Comparison of ENCODE assay signal across 9 mouse cellular contexts in genomic region chr6:145046266-145046890, GRCm38 (mm10). TPM values are rescaled to one million over a fixed set of nuclear protein-coding genes. Genes with fewer than 3 reads are reported as not detected.
DNase-seq lines count a peak whose midpoint lies in the region; ATAC-seq and TF ChIP-seq lines count a peak whose summit lies in the region.
"Had no signal": no experiment of that assay in that cellular context is flagged by ENCODE, and none has a peak within 500 bp of the region (broad histone marks: within the 10 kb centered on the region; RNA-seq: fewer than 3 reads in every experiment).

No protein-coding gene starts in this region.

- no peaks in the 10 kb centered on the region; the same call in 1 of the 2 replicates for H3K27me3 ChIP-seq in hindbrain, embryonic 13.5 days
- H3K27me3 ChIP-seq in neural tube, embryonic 12.5 days (replicated peaks), result 0 out of 2 replicates have a peak, but pooled peaks cover 2% of the 10 kb centered on the region
- H3K27me3 ChIP-seq in intestine, postnatal 0 days (replicated peaks; ENCODE audit: control insufficient read depth, insufficient read depth, low read length), result peaks cover 30% of the 10 kb centered on the region

- H3K4me2 ChIP-seq in hindbrain, embryonic 13.5 days, result peak overlapping the region; percentile 94
- peak overlapping the region; percentile 95 for H3K4me2 ChIP-seq in neural tube, embryonic 12.5 days (replicated peaks)
- no peak overlapping the region for H3K4me2 ChIP-seq in intestine, postnatal 0 days (replicated peaks; ENCODE audit: low read depth)

- ATAC-seq in hindbrain, embryonic 13.5 days (ENCODE audit: low FRiP score), result no peak
- ATAC-seq in neural tube, embryonic 12.5 days (ENCODE audit: low FRiP score, low read depth), result no peak
- ATAC-seq in intestine, postnatal 0 days, result no peak

- WGBS in hindbrain, embryonic 13.5 days, result 60% methylated on average over 13 of the region's 13 CpGs
- 76% methylated on average over 13 of the region's 13 CpGs for WGBS in neural tube, embryonic 12.5 days
- 86% methylated on average over 13 of the region's 13 CpGs for WGBS in intestine, postnatal 0 days

- H3K36me3 ChIP-seq in hindbrain, embryonic 13.5 days, result no peaks in the 10 kb centered on the region
- H3K36me3 ChIP-seq in neural tube, embryonic 12.5 days, result no peaks in the 10 kb centered on the region
- no peaks in the 10 kb centered on the region for H3K36me3 ChIP-seq in intestine, postnatal 0 days (ENCODE audit: control insufficient read depth, insufficient read depth)

- peak overlapping the region; percentile 79 for H3K9ac ChIP-seq in hindbrain, embryonic 13.5 days
- peak overlapping the region; percentile 72; the same call in 1 of the 2 replicates for H3K9ac ChIP-seq in neural tube, embryonic 12.5 days
- H3K9ac ChIP-seq in intestine, postnatal 0 days (ENCODE audit: low read depth, low read length), result no peak overlapping the region

- intact Hi-C loops in left cerebral cortex, adult 2 months (cut with DNase I), result no loop called here

- H3K9me3 ChIP-seq in hindbrain, embryonic 13.5 days, result no peaks in the 10 kb centered on the region
- H3K9me3 ChIP-seq in neural tube, embryonic 12.5 days, result no peaks in the 10 kb centered on the region
- H3K9me3 ChIP-seq in intestine, postnatal 0 days (ENCODE audit: control insufficient read depth), result no peaks in the 10 kb centered on the region

- TF ChIP-seq POLR2A in cortical plate, adult 2 months (IDR thresholded peaks at IDR 0.05; ENCODE audit: extremely low read depth, insufficient read depth, low read length), result 0 out of 2 replicates have a peak, but pooled peaks have one; percentile 16

- DNase-seq in left cerebral cortex, adult 2 months (ENCODE audit: extremely low spot score in 1 of 2, low spot score in 2 of 2), result no peak
- no peak for DNase-seq in left cerebral cortex, adult 11 months (ENCODE audit: low spot score)
- no peak for DNase-seq in natural killer cell, adult 2 months (ENCODE audit: low spot score in 2 of 2)
- DNase-seq in thymus, postnatal 10 days (ENCODE audit: low spot score in 2 of 2), result no peak
- DNase-seq: thymus, adult 18-20 months had no signal

- no peak for TF ChIP-seq CTCF in left cerebral cortex, adult 2 months (IDR thresholded peaks at IDR 0.05)
- TF ChIP-seq CTCF in cortical plate, adult 2 months (IDR thresholded peaks at IDR 0.05; ENCODE audit: extremely low read depth, insufficient read depth, low read length), result no peak
- TF ChIP-seq CTCF in intestine, postnatal 0 days (IDR thresholded peaks at IDR 0.05; ENCODE audit: low read depth), result no peak

- peak overlapping the region; percentile 42; the same call in 1 of the 2 replicates for H3K27ac ChIP-seq in left cerebral cortex, adult 2 months
- no peak overlapping the region for H3K27ac ChIP-seq in cortical plate, adult 2 months (ENCODE audit: insufficient read depth, low read length)
- H3K27ac ChIP-seq in hindbrain, embryonic 13.5 days, result peak overlapping the region; percentile 88
- no peak overlapping the region for H3K27ac ChIP-seq in neural tube, embryonic 12.5 days
- H3K27ac ChIP-seq in intestine, postnatal 0 days (ENCODE audit: low read depth, low read length), result no peak overlapping the region

- peak overlapping the region; percentile 63 for H3K4me3 ChIP-seq in left cerebral cortex, adult 2 months
- peak overlapping the region; percentile 72 for H3K4me3 ChIP-seq in cortical plate, adult 2 months (ENCODE audit: insufficient read depth, low read length)
- H3K4me3 ChIP-seq in hindbrain, embryonic 13.5 days, result peak overlapping the region; percentile 61
- H3K4me3 ChIP-seq in neural tube, embryonic 12.5 days, result peak overlapping the region; percentile 55; the same call in 1 of the 2 replicates
- H3K4me3 ChIP-seq in intestine, postnatal 0 days (ENCODE audit: low read depth, low read length), result no peak overlapping the region

- no peaks in the 10 kb centered on the region for H3K4me1 ChIP-seq in cortical plate, adult 2 months (ENCODE audit: control insufficient read depth, insufficient read depth, low read length)
- peaks cover 54% of the 10 kb centered on the region for H3K4me1 ChIP-seq in hindbrain, embryonic 13.5 days (replicated peaks)
- peaks cover 23% of the 10 kb centered on the region for H3K4me1 ChIP-seq in neural tube, embryonic 12.5 days
- 0 out of 2 replicates have a peak, but pooled peaks cover 6% of the 10 kb centered on the region for H3K4me1 ChIP-seq in intestine, postnatal 0 days (replicated peaks; ENCODE audit: control insufficient read depth, insufficient read depth, low read length)

RNA-seq across cellular contexts. Expression of gene Bcat1, which starts 29.6 kb away (rescaled TPM):
- total RNA-seq in left cerebral cortex, adult 2 months (2021), result 10 to 100 TPM; 84.3 to 85.4 TPM
- polyA plus RNA-seq in cortical plate, adult 2 months (2012; rRNA removed), result 19.0 and 19.5 TPM in 2 replicates
- 98.5 and 101 TPM in 2 replicates for polyA plus RNA-seq in hindbrain, embryonic 13.5 days (2015; fragmentation: Nextera tagmentation; extraction: Ambion mirVana)
- polyA plus RNA-seq in neural tube, embryonic 12.5 days (2016; fragmentation: Nextera tagmentation; extraction: Ambion mirVana), result 85.1 and 92.6 TPM in 2 replicates
- polyA plus RNA-seq in intestine, postnatal 0 days (2015; fragmentation: Nextera tagmentation; extraction: Ambion mirVana), result 0.71 and 1.0 TPM in 2 replicates

Comparison
In these comparisons a context has a peak if more than half of its experiments do, and no peak if none do; other contexts are left out.
1. H3K27ac ChIP-seq: peak in left cerebral cortex, adult 2 months (single experiment) and hindbrain, embryonic 13.5 days (single experiment); none in cortical plate, adult 2 months (single experiment), neural tube, embryonic 12.5 days (single experiment) and intestine, postnatal 0 days (single experiment).